Mouse (Mus musculus) brown adipose tissue, adult 24 weeks (tissue): Measurements from ENCODE around the gene Lrrc72. TPM values are rescaled to one million over a fixed set of nuclear protein-coding genes. Genes with fewer than 3 reads are reported as not detected.

ENCODE experiments used
- H3K27ac ChIP-seq: fragments of 200-500 bp; replicated peaks from 2 replicates; pipeline ENCODE4 v1.5.1; 2012; ENCODE audit warnings: low read depth, mild to moderate bottlenecking, low read length
- H3K4me1 ChIP-seq: fragments of 200-500 bp; 2 replicates; pipeline ENCODE4 v1.6.1; 2012; ENCODE audit warnings: low read length, mixed read lengths; ENCODE audit not compliant: control insufficient read depth, insufficient read depth, insufficient read length
- H3K4me3 ChIP-seq: fragments of 200-500 bp; 2 replicates; pipeline ENCODE4 v1.5.1; 2012; ENCODE audit warnings: low read depth, mild to moderate bottlenecking, low read length, moderate library complexity; ENCODE audit not compliant: insufficient read depth
- polyA plus RNA-seq: library from polyadenylated mRNA; stranded (reverse); fragments of >200 nt; gene quantifications from 2 replicates; pipeline ENCODE4 v1.2.4, GENCODE M21; 2012; ENCODE audit not compliant: missing spikeins, insufficient read depth, insufficient read length

The Lrrc72 gene
- polyA plus RNA-seq = not detected in 2 replicates

DNA sequence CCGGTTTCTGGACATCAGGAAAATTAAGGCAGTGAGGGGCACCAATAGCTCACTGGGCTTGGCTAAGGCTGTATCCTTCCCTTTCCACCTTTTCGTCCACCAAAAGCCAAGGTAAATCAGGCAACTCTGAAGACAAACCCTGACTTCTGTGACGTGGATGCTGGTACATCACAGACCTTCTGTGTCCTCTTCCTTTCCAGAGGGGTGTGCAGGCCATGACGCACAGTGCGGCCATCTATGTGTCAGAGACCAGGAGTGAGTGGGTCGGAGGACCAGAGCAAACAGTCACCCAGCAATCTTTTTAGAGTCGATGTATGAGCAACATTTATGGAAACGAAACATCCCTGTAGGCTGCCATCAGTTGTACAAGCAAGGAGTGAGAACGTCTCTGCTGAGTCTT lies at the start of gene Lrrc72:
TSS of gene Lrrc72 (minus strand) at position 101 of the 400 bp plus-strand sequence.
- H3K4me3 ChIP-seq = no peak within 1 kb of the TSS
- H3K4me1 ChIP-seq = no peaks in the 10 kb centered on the region
- H3K27ac ChIP-seq = no peak within 1 kb of the TSS

DNA sequence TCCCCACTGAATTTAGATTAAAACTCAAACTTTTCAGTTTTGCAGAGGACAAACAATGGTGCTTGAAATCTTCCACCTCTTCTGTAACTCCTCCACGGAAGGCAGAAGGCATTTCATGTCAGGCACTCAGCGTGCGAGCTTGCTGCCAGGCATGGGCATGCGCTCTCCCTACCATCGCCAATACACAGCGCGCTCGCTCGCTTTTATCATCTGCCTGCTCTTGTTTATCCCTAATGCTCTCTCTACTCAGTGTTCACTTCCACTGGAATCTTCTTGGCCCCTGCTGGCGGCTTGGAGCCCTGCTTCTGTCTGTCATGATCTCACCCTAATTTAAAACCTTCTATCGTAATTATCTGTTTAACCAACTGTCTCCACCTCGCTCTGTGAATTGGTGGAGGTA lies 49.1 kb upstream of the Lrrc72 start:
- H3K4me1 ChIP-seq = no peaks in the 10 kb centered on the region
- H3K27ac ChIP-seq = no peak overlapping the region
- H3K4me3 ChIP-seq = no peak overlapping the region

DNA sequence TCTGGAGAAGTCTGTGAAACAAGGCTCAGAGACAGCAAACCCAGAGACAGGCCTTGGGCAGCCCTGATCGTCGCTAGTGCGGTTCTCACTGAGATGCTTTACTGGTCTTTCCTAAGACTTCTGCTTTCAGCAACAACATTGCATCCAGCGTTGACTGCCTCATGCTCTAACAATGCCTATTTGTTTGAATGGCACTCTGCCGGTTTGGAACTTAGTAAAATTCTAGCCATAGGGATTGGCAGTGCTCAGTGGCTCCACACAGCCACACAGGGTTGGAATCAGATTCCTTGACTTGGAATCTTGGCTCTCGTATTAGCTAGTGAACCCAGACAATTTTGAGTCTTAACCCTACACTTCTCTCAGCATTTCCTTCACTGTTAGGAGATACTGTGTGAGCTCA lies 38.1 kb upstream of the Lrrc72 start:
- Histone ChIP-seq H3K4me1 (no peaks in the 10 kb centered on the region), H3K27ac (no peak overlapping the region)

DNA sequence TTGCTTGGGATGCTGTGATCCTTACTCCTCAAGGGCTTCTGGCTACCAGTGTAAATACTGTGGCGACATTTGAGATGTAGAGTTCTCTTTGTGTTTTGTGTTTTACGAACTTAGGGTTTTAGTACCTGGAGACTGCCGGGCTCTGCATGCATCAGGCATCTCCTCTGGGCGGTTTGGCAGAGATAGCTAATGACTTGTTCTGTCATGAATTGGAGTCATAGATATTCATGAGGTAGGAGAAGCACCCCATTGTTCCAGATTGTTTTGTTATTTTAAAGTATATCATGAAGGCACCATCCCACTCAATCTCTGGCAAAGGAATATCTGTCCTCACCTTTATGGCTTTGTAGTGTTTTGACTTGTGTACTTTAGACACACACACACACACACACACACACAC lies 37.3 kb upstream of the Lrrc72 start:
- H3K4me1 ChIP-seq = no peaks in the 10 kb centered on the region
- no peak overlapping the region for H3K4me3 ChIP-seq
- no peak overlapping the region for H3K27ac ChIP-seq

More for the DNA sequence above, 38.1 kb upstream of the Lrrc72 start:
- H3K4me3 ChIP-seq = no peak overlapping the region

DNA sequence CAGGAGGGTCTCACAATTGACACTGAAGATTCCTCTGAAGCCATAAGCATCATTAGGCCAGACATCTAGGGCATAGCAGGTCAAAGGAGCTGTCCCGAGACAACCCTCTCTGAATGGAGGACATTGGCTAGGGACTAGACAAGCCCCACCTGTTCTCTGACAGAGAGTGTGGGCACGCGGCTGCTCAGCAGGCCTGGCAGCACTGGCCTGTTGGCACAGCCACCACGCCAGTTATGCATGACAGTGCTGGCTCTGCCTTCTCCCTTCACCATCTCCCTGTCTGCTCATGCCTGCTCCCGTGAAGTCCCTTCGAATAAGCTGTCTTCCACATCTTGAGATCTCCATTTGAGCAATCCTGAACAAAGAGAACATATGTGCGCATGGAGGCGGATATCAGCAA lies 36.4 kb upstream of the Lrrc72 start:
- Histone ChIP-seq H3K27ac (no peak overlapping the region), H3K4me1 (no peaks in the 10 kb centered on the region), H3K4me3 (no peak overlapping the region)

DNA sequence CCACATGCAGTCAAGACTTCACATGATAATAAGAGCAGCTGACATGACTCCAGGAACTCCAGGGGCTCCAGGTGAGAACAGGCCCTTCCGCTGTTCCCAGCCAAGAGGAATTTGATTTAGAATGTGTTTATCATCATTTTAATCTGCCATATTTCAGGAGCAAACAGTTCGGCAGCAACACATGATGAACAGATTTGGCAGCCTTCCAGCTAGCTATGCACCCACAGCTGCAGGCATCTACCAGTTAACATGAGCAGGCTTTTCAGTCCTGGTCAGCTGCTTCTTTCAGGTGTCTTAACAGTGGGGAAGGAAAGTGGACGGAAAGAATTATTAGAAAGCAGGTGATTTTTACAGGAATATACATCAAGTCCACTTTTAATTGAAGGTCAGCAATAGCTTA lies 21.6 kb upstream of the Lrrc72 start:
- Histone ChIP-seq H3K4me1 (no peaks in the 10 kb centered on the region), H3K27ac (no peak overlapping the region), H3K4me3 (no peak overlapping the region)

DNA sequence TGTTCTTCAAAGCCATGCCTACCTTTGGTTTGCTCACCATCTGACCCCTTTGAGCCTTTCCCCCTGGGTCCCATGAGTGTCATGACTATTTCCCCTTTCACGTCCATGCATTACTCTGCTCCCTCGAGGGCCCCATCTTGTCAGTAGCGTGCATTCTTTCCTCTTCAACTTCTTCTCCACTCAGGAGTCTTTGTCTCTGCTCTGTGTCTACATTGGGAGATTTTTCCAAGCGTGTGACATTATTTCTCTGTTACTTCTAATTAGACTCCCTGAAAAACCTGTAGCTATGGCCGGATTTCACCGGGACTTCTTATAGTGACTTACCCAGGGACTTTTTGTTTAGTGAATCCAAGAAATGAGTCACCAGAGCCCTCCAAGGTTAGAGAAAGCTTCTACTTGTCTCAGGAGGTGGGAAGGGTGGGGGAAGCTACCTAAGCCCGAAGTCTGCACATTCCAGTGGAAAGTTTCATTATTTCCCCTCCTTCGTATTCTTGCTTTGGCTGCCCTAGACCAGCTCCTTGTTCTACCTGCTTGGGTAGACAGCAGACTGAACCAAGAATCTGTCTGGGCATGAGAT lies 14.6 kb upstream of the Lrrc72 start:
- no peaks in the 10 kb centered on the region for H3K4me1 ChIP-seq
- H3K4me3 ChIP-seq = no peak overlapping the region
- no peak overlapping the region for H3K27ac ChIP-seq

DNA sequence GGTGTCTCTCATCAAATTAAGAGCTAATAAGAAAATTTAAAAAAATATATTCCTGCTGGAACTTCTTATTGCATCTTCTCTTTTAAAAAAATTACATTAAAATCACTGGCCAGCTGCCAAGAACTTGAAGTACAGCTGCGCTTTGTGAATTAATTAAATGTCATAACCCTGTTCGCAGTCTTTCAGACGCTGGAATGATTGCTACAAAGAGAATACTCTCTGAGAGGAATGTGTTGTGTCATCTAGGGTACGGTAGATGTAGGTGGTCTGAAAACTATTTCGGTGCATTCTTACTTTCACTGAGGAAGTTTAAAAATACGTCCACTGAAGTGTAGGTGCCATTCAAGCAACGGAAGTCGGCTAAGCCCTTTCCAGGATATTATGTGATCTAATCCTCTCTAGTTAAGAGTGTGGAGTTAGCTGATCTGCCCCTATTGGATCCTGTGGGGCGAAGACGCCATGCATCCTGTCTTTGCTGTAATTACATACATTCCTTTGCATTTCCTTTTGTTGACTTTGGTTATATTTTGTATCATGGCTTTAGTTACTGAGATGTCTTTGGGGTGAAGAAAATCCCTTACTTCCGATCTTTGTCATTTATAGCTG lies 9.0 kb upstream of the Lrrc72 start:
- H3K4me1 ChIP-seq = no peaks in the 10 kb centered on the region
- H3K27ac ChIP-seq = no peak overlapping the region
- no peak overlapping the region for H3K4me3 ChIP-seq

DNA sequence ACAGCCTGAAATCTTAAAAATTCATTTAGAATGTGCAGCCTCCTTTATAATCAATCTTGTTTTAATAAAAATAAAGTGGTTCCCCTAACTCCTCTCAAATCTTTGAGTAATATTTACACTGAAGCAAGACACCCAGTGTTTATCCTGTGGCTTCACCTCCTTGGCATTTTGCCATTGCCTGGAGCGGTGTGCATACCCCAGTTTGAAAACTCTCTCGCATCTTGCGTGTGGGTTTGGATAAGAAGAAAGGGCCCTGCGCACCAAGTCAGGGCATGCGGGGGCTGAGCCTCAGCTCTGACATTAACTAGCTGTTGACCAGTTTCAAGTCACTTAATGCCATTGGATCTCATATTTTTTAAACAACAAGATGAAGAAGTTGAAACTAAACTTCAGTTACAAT lies 2.2 kb upstream of the Lrrc72 start:
- Histone ChIP-seq H3K4me1 (no peaks in the 10 kb centered on the region), H3K27ac (no peak overlapping the region), H3K4me3 (no peak overlapping the region)

DNA sequence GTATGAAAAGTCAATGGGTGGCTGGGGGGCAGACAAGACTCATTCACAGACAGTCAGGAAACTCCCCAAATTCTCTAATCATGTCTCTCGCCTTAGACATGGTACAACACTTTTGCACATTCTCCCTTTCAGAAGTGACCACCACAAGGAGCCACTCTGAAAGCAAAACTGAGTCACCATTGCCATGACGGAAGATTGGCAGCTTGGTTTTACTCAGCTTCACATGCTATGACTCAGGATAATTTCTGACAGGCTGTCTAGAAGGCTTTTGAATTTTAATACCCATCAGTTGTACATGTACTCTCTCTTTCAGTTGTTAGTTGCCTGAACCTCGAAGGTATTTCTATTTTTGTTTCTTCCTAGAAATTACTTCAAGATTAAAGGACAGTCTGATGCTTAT lies 12.0 kb downstream of the Lrrc72 start:
- no peak overlapping the region for H3K4me3 ChIP-seq
- H3K27ac ChIP-seq = no peak overlapping the region
- H3K4me1 ChIP-seq = no peaks in the 10 kb centered on the region

DNA sequence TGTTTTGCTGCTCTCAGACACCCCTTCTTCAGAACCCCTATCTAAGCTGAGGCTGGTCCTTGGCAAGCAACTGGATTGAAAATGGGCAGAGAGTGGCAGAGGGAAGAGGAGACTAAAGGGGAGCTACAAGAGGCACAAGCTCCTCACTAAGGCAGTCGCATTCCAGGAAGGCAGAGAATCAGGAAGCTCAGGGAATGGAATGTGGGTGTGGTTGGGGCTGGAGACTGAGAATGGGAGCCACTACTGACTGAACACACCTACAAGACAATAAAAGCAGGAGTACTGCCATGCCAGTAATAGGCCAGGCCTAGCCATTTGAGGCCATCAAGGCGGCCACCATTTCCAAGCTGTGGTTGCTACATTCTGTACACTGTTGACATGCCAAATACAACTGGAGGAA lies 21.8 kb downstream of the Lrrc72 start:
- 0 out of 2 replicates have a peak, but pooled peaks cover 2% of the 10 kb centered on the region for H3K4me1 ChIP-seq
- H3K4me3 ChIP-seq = no peak overlapping the region
- H3K27ac ChIP-seq = no peak overlapping the region

DNA sequence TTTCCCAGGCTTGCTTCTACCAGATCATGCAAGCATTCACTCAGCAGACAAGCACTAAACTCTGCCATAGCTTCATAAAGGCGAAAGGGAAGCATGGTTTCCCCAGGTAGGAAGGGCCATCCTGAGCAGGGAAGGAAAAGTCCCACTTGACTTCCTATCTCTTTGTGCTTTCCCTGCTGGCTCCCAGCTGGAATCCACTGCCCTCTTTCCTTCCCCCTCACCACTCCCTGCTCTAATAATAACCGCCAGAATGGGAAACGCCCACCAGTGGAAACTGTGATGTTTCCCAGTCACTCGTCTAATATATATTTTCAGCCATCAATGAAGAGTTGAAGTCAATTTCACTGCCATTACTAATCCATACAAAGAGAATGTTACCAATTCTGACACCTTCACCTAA lies 28.8 kb downstream of the Lrrc72 start:
- 0 out of 2 replicates have a peak overlapping the region, but pooled peaks have one; percentile 24 for H3K27ac ChIP-seq
- no peak overlapping the region for H3K4me3 ChIP-seq

DNA sequence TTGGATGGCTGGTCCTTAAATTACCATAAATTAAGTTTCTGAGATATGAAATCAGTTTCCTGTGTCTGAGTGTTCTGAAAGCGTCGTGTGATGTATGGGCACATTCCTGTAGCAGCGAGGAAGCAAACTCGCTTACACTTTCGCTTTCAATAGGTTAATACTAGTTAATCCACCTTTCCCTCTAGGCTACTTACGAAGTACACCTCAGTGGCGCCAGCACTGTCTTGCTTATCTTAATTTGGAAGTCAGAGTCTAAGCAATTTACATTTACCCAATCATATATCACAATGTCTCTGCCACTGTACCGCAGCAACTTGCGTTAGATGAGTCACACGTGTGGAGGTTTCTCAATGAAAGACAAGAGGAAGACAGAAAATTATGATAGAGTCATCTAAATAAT lies 36.3 kb downstream of the Lrrc72 start:
- Histone ChIP-seq H3K27ac (no peak overlapping the region), H3K4me1 (no peaks in the 10 kb centered on the region), H3K4me3 (no peak overlapping the region)

More for the DNA sequence above, 28.8 kb downstream of the Lrrc72 start:
- peaks cover 2% of the 10 kb centered on the region; the same call in 1 of the 2 replicates for H3K4me1 ChIP-seq

DNA sequence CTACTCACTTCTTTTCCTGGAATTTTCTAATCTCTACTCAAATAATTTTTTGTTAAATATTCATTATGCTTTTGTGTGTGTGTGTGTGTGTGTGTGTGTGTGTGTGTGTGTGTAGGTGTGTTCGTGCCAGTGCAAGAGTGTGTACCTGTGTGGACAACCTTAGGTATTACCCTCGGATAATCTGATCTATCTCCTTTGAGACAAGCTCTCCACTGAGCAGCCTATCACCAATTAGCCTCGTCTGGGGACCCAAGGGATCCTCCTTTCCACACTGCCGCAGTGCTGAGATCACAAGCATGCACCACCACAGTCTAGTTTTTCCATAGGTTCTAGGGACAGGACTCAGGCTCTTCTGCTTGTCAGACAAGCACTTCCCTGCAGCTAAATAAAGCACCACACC lies 37.0 kb downstream of the Lrrc72 start:
- Histone ChIP-seq H3K4me1 (no peaks in the 10 kb centered on the region), H3K27ac (no peak overlapping the region), H3K4me3 (no peak overlapping the region)

DNA sequence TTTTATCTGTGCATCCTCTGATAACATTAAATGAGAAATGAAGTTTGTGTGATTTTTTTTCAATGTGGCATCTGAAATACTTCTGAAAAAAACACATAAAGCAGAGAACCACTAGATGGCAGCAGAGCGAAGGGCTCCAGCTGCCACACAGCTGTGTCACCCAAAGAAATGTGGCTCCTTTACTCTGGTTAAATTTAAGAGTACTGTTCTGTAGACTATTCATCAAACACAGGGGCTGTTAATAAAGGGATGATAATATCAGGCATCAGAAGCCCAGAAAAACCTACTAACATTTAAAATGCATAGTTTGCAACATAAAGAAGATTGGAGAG lies 38.1 kb downstream of the Lrrc72 start:
- no peak overlapping the region for H3K27ac ChIP-seq
- no peak overlapping the region for H3K4me3 ChIP-seq
- no peaks in the 10 kb centered on the region for H3K4me1 ChIP-seq

DNA sequence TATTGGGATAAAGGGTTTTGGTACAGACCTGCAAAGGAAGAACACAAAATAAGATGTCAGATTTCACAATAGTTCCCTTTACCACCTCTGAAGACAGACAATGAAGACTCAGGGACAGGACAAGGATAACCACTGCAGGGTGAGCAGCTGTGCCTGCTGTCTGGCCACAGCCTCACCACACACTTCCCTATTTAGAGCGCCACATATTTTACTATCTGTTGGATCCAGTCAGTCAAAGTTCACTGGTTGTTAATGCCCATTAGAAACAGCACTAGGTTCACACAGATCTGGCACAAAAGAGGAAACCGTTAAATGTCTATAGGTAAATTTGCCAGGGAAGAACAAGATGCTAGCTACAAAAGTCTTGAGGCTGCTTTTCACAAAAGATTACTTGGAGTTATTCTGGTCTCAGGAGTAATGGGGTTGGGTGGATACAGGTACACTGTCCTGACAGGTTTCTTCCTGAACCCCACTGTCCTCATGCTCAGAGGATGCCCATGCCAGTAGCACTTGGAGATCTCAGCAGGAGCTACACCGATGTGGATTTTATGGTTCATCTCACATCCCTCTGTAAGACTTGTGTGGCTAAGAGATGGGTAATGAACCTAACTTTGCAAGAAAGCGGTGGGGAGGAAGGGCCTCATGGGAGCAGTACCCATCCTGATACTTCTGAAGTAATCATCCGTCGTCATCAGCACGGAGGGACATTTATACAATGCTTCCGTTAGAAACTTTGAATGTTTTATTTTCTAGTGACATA lies 38.6 kb downstream of the Lrrc72 start:
- H3K4me1 ChIP-seq = no peaks in the 10 kb centered on the region
- no peak overlapping the region for H3K4me3 ChIP-seq
- no peak overlapping the region for H3K27ac ChIP-seq
